Mouse (Mus musculus): ENCODE measurements at regions not wholly inside any gene's neighbourhood (a gene's known extent, or its start where the extent isn't known, plus 50 kb on each side); places are given as distances from the start of the nearest gene placed in this dataset.

- Histone ChIP-seq H3K36me3 (replicated peaks; ENCODE audit: control insufficient read depth, insufficient read depth, low read depth) (no peaks in the 10 kb centered on the region), H3K4me1 (replicated peaks; ENCODE audit: control insufficient read depth in 2 of 2, insufficient read depth in 2 of 2, low read length in 1 of 2) (no peaks in the 10 kb centered on the region), H3K4me2 (ENCODE audit: low read depth) (no peak overlapping the region), H3K27me3 (ENCODE audit: control insufficient read depth, insufficient read depth, low read length) (no peaks in the 10 kb centered on the region), H3K9ac (replicated peaks) (no peak overlapping the region), H3K9me3 (ENCODE audit: control insufficient read depth, low read length) (no peaks in the 10 kb centered on the region), H3K4me3 (ENCODE audit: insufficient read depth in 1 of 2, low read depth in 2 of 2, low read length in 2 of 2) (no peak overlapping the region), H3K27ac (no peak overlapping the region)
- DNase-seq (ENCODE audit: low read depth in 3 of 3, low spot score in 3 of 3) (no peak), ATAC-seq (ENCODE audit: insufficient read depth) (no peak)
- 40% methylated on average over 4 of the region's 4 CpGs for WGBS (ENCODE audit: insufficient replicate concordance)
- no peak for TF ChIP-seq EP300 (IDR thresholded peaks at IDR 0.05; ENCODE audit: low read depth)
- no peak for TF ChIP-seq CTCF (IDR thresholded peaks at IDR 0.05; ENCODE audit: low read depth)
These were observed 245.4 kb downstream of the AI593442 start for GRCm38 (mm10) chr9:52434215-52434614.

- WGBS (ENCODE audit: insufficient replicate concordance): 62% methylated on average over 4 of the region's 4 CpGs
These were observed 254.2 kb downstream of the AI593442 start for GRCm38 (mm10) chr9:52425413-52425812.

GRCm38 (mm10) chr9:52422622-52423021, 254.2 kb upstream of the Zc3h12c start:
- TF ChIP-seq EP300 (IDR thresholded peaks at IDR 0.05; ENCODE audit: low read depth) (no peak), CTCF (IDR thresholded peaks at IDR 0.05; ENCODE audit: low read depth) (no peak)
- H3K4me3 ChIP-seq (ENCODE audit: insufficient read depth in 1 of 2, low read depth in 2 of 2, low read length in 2 of 2): no peak overlapping the region
- H3K27me3 ChIP-seq (ENCODE audit: control insufficient read depth, insufficient read depth, low read length): no peaks in the 10 kb centered on the region
- H3K4me2 ChIP-seq (ENCODE audit: low read depth): no peak overlapping the region
- no peak for DNase-seq (ENCODE audit: low read depth in 3 of 3, low spot score in 3 of 3)
- no peak for ATAC-seq (ENCODE audit: insufficient read depth)
- H3K4me1 ChIP-seq (replicated peaks; ENCODE audit: control insufficient read depth in 2 of 2, insufficient read depth in 2 of 2, low read length in 1 of 2): no peaks in the 10 kb centered on the region
- H3K36me3 ChIP-seq (replicated peaks; ENCODE audit: control insufficient read depth, insufficient read depth, low read depth): no peaks in the 10 kb centered on the region
- no peak overlapping the region for H3K27ac ChIP-seq
- WGBS (ENCODE audit: insufficient replicate concordance): 56% methylated on average over 3 of the region's 3 CpGs
- H3K9me3 ChIP-seq (ENCODE audit: control insufficient read depth, low read length): no peaks in the 10 kb centered on the region
- no peak overlapping the region for H3K9ac ChIP-seq (replicated peaks)

More at GRCm38 (mm10) chr9:52425413-52425812, 254.2 kb downstream of the AI593442 start:
- H3K4me2 ChIP-seq (ENCODE audit: low read depth): no peak overlapping the region
- ATAC-seq (ENCODE audit: insufficient read depth): no peak
- no peaks in the 10 kb centered on the region for H3K4me1 ChIP-seq (replicated peaks; ENCODE audit: control insufficient read depth in 2 of 2, insufficient read depth in 2 of 2, low read length in 1 of 2)
- no peaks in the 10 kb centered on the region for H3K9me3 ChIP-seq (ENCODE audit: control insufficient read depth, low read length)
- H3K9ac ChIP-seq (replicated peaks): no peak overlapping the region
- TF ChIP-seq CTCF (IDR thresholded peaks at IDR 0.05; ENCODE audit: low read depth): no peak
- no peak for TF ChIP-seq EP300 (IDR thresholded peaks at IDR 0.05; ENCODE audit: low read depth)
- DNase-seq (ENCODE audit: low read depth in 3 of 3, low spot score in 3 of 3): no peak
- no peaks in the 10 kb centered on the region for H3K36me3 ChIP-seq (replicated peaks; ENCODE audit: control insufficient read depth, insufficient read depth, low read depth)
- H3K4me3 ChIP-seq (ENCODE audit: insufficient read depth in 1 of 2, low read depth in 2 of 2, low read length in 2 of 2): no peak overlapping the region
- H3K27ac ChIP-seq: no peak overlapping the region
- no peaks in the 10 kb centered on the region for H3K27me3 ChIP-seq (ENCODE audit: control insufficient read depth, insufficient read depth, low read length)

GRCm38 (mm10) chr9:52415706-52416105, 247.3 kb upstream of the Zc3h12c start:
- 22% methylated on average over 6 of the region's 6 CpGs for WGBS (ENCODE audit: insufficient replicate concordance)
- no peaks in the 10 kb centered on the region for H3K4me1 ChIP-seq (replicated peaks; ENCODE audit: control insufficient read depth in 2 of 2, insufficient read depth in 2 of 2, low read length in 1 of 2)
- ATAC-seq (ENCODE audit: insufficient read depth): no peak
- TF ChIP-seq CTCF (IDR thresholded peaks at IDR 0.05; ENCODE audit: low read depth) (no peak), EP300 (IDR thresholded peaks at IDR 0.05; ENCODE audit: low read depth) (no peak)
- no peak for DNase-seq (ENCODE audit: low read depth in 3 of 3, low spot score in 3 of 3)
- no peak overlapping the region for H3K4me3 ChIP-seq (ENCODE audit: insufficient read depth in 1 of 2, low read depth in 2 of 2, low read length in 2 of 2)
- H3K27me3 ChIP-seq (ENCODE audit: control insufficient read depth, insufficient read depth, low read length): no peaks in the 10 kb centered on the region
- no peak overlapping the region for H3K9ac ChIP-seq (replicated peaks)
- no peak overlapping the region for H3K4me2 ChIP-seq (ENCODE audit: low read depth)
- H3K27ac ChIP-seq: no peak overlapping the region
- no peaks in the 10 kb centered on the region for H3K9me3 ChIP-seq (ENCODE audit: control insufficient read depth, low read length)
- H3K36me3 ChIP-seq (replicated peaks; ENCODE audit: control insufficient read depth, insufficient read depth, low read depth): no peaks in the 10 kb centered on the region

GRCm38 (mm10) chr9:52407841-52408240, 239.5 kb upstream of the Zc3h12c start:
- no peak overlapping the region for H3K27ac ChIP-seq
- TF ChIP-seq EP300 (IDR thresholded peaks at IDR 0.05; ENCODE audit: low read depth) (no peak), CTCF (IDR thresholded peaks at IDR 0.05; ENCODE audit: low read depth) (no peak)
- H3K4me1 ChIP-seq (replicated peaks; ENCODE audit: control insufficient read depth in 2 of 2, insufficient read depth in 2 of 2, low read length in 1 of 2): no peaks in the 10 kb centered on the region
- 66% methylated on average over 6 of the region's 6 CpGs for WGBS (ENCODE audit: insufficient replicate concordance)
- no peak overlapping the region for H3K9ac ChIP-seq (replicated peaks)
- H3K36me3 ChIP-seq (replicated peaks; ENCODE audit: control insufficient read depth, insufficient read depth, low read depth): no peaks in the 10 kb centered on the region
- DNase-seq (ENCODE audit: low read depth in 3 of 3, low spot score in 3 of 3) (no peak), ATAC-seq (ENCODE audit: insufficient read depth) (no peak)
- H3K4me3 ChIP-seq (ENCODE audit: insufficient read depth in 1 of 2, low read depth in 2 of 2, low read length in 2 of 2): no peak overlapping the region
- no peak overlapping the region for H3K4me2 ChIP-seq (ENCODE audit: low read depth)
- no peaks in the 10 kb centered on the region for H3K27me3 ChIP-seq (ENCODE audit: control insufficient read depth, insufficient read depth, low read length)
- no peaks in the 10 kb centered on the region for H3K9me3 ChIP-seq (ENCODE audit: control insufficient read depth, low read length)
